Mouse (Mus musculus) intestine, postnatal 0 days (tissue): Measurements from ENCODE around the gene Cep295. TPM values are rescaled to one million over a fixed set of nuclear protein-coding genes. Genes with fewer than 3 reads are reported as not detected.
"Not testable (repeated sequence)": the region's sequence is repeated elsewhere in the genome, so short reads cannot be mapped to it uniquely, and the experiment has no call there.

Experiments
- ATAC-seq: fragments of 200-750 bp; cut with Nextera tagmentation; 2 replicates; pipeline ENCODE4 v1.8.0; 2017; ENCODE audit warnings: mild to moderate bottlenecking, moderate TSS enrichment, moderate library complexity
- H3K27ac ChIP-seq: fragments of 300-500 bp; sonication (generic); 2 replicates; pipeline ENCODE4 v1.5.1; 2014; ENCODE audit warnings: mild to moderate bottlenecking, low read depth, low read length, moderate library complexity
- H3K27me3 ChIP-seq: fragments of 300-500 bp; sonication (generic); replicated peaks from 2 replicates; pipeline ENCODE4 v1.6.1; 2014; ENCODE audit warnings: low read length, mixed read lengths; ENCODE audit not compliant: control insufficient read depth, insufficient read depth
- H3K36me3 ChIP-seq: fragments of 300-500 bp; sonication (generic); 2 replicates; pipeline ENCODE4 v1.6.1; 2014; ENCODE audit warnings: mild to moderate bottlenecking, moderate library complexity; ENCODE audit not compliant: control insufficient read depth, insufficient read depth
- H3K4me1 ChIP-seq: fragments of 300-500 bp; sonication (generic); replicated peaks from 2 replicates; pipeline ENCODE4 v1.6.1; 2014; ENCODE audit warnings: antibody characterized with exemption, low read length, mixed read lengths; ENCODE audit not compliant: control insufficient read depth, insufficient read depth
- H3K4me2 ChIP-seq: fragments of 300-500 bp; sonication (generic); replicated peaks from 2 replicates; pipeline ENCODE4 v1.6.1; 2014; ENCODE audit warnings: low read depth, mild to moderate bottlenecking, moderate library complexity
- H3K4me3 ChIP-seq: fragments of 300-500 bp; sonication (generic); 2 replicates; pipeline ENCODE4 v1.5.1; 2014; ENCODE audit warnings: low read depth, low read length
- H3K9ac ChIP-seq: fragments of 300-500 bp; sonication (generic); 2 replicates; pipeline ENCODE4 v1.6.1; 2014; ENCODE audit warnings: mild to moderate bottlenecking, low read depth, low read length
- H3K9me3 ChIP-seq: fragments of 300-500 bp; sonication (generic); 2 replicates; pipeline ENCODE4 v1.6.1; 2016; ENCODE audit warnings: mixed run types; ENCODE audit not compliant: control insufficient read depth
- CTCF ChIP-seq: sonication (generic); IDR thresholded peaks from 2 replicates; pipeline ENCODE4 v1.5.1; 2016; ENCODE audit warnings: low read depth, mild to moderate bottlenecking, control low read depth, antibody characterized with exemption, moderate library complexity
- WGBS: fragments of 180-500 bp; shearing (Covaris S2); extraction: QIAGEN DNeasy Blood & Tissue Kit; methylation state at CpG from one replicate; pipeline ENCODE4 v1.1.7; 2014; 5-methylcytosine and 5-hydroxymethylcytosine counted together
- polyA plus RNA-seq: library from polyadenylated mRNA; unstranded; fragments of >200 nt; fragmentation: Nextera tagmentation; extraction: Ambion mirVana; gene quantifications from 2 replicates; pipeline ENCODE4 v1.2.1, GENCODE M21; 2015

The Cep295 gene
- polyA plus RNA-seq, 1 experiment from 2014 or later, result 3.8 TPM

DNA sequence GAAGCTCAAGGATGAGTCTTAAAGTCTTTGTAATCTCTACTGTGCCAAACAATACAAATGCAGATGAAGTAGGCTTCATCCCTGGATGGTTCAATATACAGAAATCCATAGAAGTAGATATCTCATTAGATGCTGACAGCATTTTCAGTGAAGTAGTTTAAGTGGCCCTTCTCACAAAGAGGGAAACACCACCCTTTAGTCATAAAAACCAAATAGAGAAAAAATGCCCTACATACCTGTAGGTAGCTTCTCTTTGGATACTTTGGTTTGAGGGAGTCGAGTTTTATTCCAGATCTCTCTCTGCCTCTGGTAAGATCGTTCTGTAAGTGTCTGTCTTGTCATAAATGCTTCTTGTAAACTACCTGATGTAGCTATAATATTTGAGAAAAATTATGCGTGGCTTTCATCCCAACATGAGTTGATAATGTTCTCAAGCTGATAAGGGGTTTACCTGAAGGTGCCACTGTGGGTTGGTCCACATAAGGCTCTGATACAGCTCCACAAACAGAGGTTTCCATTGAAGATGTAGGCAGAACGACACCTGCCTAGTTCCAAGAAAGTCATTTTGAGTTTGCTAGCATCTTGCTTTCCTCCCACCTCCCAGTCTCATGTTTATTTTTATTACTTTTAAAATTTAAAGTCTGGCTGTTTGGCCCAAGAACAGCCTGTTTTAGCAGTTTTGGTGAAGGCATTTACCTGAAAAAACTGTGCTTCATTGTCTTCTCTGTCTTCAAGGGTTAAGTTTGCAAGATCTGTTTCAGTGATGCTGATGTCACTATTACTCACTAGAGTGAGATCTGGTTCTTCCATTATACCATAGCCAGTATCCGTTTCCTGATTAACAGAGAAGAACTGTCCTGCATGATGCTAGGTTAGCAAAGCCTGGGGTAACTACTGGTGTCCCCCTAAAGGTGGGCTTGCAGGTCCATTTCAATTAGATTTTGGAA is 40.1 kb downstream of the Cep295 start:
- Histone ChIP-seq H3K9me3 (no peaks in the 10 kb centered on the region), H3K27me3 (no peaks in the 10 kb centered on the region), H3K36me3 (peaks cover 46% of the 10 kb centered on the region), H3K9ac (no peak overlapping the region), H3K4me1 (no peaks in the 10 kb centered on the region), H3K4me3 (no peak overlapping the region), H3K27ac (no peak overlapping the region), H3K4me2 (no peak overlapping the region)
- no peak for ATAC-seq
- 53% methylated on average over 5 of the region's 5 CpGs for WGBS
- TF ChIP-seq CTCF, result no peak

DNA sequence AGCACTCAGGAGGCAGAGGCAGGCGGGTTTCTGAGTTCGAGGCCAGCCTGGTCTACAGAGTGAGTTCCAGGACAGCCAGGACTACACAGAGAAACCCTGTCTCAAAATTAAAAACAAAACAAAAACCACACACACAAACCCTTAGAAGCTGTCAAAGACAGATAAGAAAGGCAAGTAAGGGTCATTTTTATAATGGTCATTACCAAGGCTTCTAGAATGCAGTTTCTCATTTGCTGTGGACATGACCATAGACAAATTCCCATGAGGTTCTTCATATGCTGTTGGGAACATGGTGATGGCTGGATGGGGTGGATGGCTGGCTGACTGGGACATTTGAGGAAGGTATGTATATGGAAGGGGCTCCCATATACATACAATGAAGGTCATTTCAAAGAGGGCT is 41.3 kb downstream of the Cep295 start:
- H3K27me3 ChIP-seq, H3K4me1 ChIP-seq, H3K27ac ChIP-seq, H3K4me3 ChIP-seq, H3K4me2 ChIP-seq, H3K9me3 ChIP-seq, H3K9ac ChIP-seq, ATAC-seq: not testable (repeated sequence)
- no CpG with 5 or more reads among the region's 2 CpGs for WGBS
- H3K36me3 ChIP-seq, result peaks cover 50% of the 10 kb centered on the region

DNA sequence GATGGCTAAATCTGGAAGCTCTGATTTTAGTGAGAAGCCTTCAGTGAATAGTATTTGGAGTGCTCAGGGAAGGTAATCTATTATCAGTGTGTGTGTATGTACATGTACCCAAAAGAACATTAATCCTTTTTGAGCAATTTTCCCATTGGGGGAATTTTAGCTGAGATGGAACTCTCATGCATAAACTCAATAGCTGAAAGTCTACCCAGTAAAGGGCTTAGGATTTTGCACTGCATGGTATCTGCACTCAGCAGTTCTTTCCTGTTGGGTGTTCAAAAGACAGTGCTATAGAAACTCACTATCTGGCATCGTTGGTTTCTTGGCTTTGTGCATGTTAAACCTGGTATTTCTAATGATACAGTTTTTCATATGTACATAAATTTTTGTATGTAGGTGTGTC is 43.0 kb downstream of the Cep295 start:
- H3K27me3 ChIP-seq, result no peaks in the 10 kb centered on the region
- 96% methylated on average over 1 of the region's 1 CpGs for WGBS
- H3K36me3 ChIP-seq, result peaks cover 59% of the 10 kb centered on the region
- no peaks in the 10 kb centered on the region for H3K4me1 ChIP-seq
- H3K9ac ChIP-seq, result no peak overlapping the region
- no peak for TF ChIP-seq CTCF
- ATAC-seq, result no peak
- H3K4me2 ChIP-seq, result no peak overlapping the region
- no peaks in the 10 kb centered on the region for H3K9me3 ChIP-seq
- H3K4me3 ChIP-seq, result no peak overlapping the region
- H3K27ac ChIP-seq, result no peak overlapping the region

DNA sequence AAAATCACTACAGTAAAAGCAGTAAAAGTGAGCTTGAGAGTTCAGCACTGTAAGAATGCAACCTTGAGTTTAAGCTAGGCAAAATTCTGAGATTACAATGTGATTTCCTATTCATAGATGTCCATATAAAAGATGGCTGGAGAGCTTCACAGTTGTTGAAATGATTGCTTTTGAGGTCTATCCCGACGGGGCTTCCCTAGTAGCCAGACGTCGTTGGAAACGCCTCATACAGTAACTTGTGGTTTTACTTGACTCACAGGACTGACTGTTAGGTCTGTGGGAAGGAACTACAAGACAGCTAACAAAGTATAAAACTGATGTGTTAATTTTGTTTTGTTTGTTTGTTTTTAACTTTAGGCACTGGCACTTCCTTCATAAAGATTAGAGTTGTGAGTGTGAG is 44.0 kb downstream of the Cep295 start:
- no peak for ATAC-seq
- Histone ChIP-seq H3K36me3 (peaks cover 68% of the 10 kb centered on the region), H3K9me3 (no peaks in the 10 kb centered on the region)

DNA sequence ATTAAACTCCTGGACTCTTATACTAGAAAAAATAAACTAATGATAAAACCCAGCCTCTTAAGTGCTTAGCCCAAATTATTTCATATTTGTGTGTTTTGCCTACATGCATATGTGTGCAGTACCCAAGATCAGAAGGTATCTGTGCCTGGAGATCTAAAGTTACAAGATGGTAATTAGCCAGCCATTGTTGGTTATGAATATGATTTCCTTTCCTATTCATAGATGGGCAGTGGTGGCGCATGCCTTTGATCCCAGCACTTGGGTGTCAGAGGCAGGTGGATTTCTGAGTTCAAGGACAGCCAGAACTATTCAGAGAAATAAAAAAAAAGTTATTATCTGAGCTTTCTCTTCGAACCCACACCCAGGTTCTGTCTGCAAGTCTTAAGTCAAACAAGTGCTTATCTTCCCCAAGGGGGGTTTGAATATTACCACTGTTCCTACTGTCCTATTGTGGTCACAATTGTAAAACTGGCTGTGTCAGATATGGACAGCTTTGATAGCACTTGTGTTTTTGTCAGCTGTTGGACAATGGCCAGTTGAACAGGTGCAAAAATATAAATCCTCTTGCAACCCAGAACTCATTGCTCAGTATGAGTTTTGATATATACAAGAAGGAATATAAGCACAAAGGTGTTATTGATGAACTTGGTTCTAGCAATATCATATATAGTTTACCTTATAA is 45.4 kb downstream of the Cep295 start:
- Histone ChIP-seq H3K9me3 (no peaks in the 10 kb centered on the region), H3K4me1 (no peaks in the 10 kb centered on the region), H3K4me2 (no peak overlapping the region), H3K4me3 (no peak overlapping the region), H3K36me3 (peaks cover 61% of the 10 kb centered on the region), H3K27me3 (no peaks in the 10 kb centered on the region), H3K27ac (no peak overlapping the region), H3K9ac (no peak overlapping the region)
- no peak for ATAC-seq
- WGBS, result 69% methylated on average over 2 of the region's 2 CpGs
- TF ChIP-seq CTCF, result no peak

More for the DNA sequence above, 44.0 kb downstream of the Cep295 start:
- Histone ChIP-seq H3K27me3 (no peaks in the 10 kb centered on the region), H3K4me2 (no peak overlapping the region), H3K4me3 (no peak overlapping the region), H3K4me1 (no peaks in the 10 kb centered on the region), H3K27ac (no peak overlapping the region), H3K9ac (no peak overlapping the region)
- WGBS, result 91% methylated on average over 5 of the region's 5 CpGs
- TF ChIP-seq CTCF, result no peak

DNA sequence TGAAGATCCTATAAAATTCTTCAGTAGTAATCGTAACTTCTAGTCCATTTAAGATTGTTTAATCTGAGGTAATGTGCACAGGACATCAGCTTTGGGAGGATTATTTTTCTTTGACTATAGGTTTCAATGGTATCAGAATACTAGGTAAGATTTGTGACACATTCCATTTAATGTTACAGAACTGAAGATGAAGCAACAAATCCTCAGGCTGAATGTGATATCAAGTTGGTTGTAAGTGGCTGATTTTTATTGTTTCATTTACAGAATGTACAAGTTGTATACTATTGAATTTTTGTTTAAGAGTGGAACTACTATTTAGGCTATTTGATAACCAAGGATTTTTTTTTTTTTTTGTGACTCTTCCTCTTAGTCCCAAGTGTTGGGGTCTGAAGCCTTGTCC is 47.4 kb downstream of the Cep295 start:
- H3K36me3 ChIP-seq, result peaks cover 48% of the 10 kb centered on the region
- no peaks in the 10 kb centered on the region for H3K27me3 ChIP-seq
- no peaks in the 10 kb centered on the region for H3K4me1 ChIP-seq
- H3K4me3 ChIP-seq, result no peak overlapping the region
- TF ChIP-seq CTCF, result no peak
- no peak overlapping the region for H3K4me2 ChIP-seq
- WGBS, result 63% methylated on average over 1 of the region's 1 CpGs
- ATAC-seq, result no peak
- H3K9me3 ChIP-seq, result no peaks in the 10 kb centered on the region
- H3K9ac ChIP-seq, result no peak overlapping the region
- no peak overlapping the region for H3K27ac ChIP-seq
